Mouse (Mus musculus) embryo, embryonic 11.5 days (tissue): Measurements from ENCODE around the gene Aqp5.

Experiments used
- DNase-seq: peaks from one replicate; pipeline ENCODE4 v3.0.0-alpha.2; 2012; ENCODE audit warnings: low read depth, low spot score

The Aqp5 gene

DNA sequence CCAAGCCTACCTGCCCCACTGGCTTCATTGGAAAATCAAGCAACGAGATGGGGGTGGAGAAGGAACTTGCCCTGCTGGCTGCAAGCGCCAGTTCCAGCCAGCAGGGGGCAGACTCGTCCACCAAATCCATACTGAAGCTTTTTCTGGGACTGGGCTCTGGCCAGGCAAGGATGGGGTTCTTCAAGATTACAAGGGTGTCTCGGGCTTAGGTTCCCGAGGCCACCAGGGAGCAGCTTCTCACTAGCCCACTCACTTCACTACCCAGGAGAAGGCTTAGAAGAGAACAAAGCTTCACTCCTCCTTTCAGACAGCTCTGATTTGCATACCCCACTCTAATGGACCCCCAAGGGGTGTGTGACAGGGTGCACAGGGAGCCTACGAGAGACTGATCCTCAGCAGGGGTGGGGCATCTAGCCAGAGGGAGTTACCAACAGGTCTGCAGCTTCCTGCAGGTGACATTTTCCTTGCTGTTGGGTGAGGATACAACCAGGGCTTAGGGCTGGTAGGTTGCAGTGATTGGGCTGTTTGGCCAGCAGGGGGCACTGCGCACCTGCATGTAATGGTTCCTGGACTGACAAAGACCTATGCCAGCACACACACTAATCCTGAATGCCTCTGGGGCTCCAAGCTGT, 5.6 kb downstream of the Aqp5 start:
- DNase-seq: peak; percentile 80

DNA sequence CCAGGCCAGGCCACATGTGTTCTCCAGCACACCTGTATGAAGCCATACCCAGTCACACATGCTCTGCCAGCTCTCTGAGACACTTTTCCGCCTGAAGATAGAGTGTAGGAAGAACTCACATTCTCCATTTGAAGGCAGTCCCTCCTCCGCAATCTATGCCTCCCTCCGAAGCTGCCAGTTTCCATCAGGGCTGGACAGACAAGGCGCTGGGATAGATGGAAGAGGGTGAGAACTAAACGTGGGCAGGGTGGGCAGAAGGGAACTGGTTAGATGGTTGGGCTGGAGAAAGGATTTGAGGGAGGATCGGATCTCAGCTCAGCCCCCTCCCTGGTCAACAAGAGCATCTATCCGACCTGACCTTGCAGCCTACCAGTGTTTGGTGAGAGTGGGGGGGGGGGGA, 6.3 kb downstream of the Aqp5 start:
- DNase-seq: no peak

GRCm38 (mm10) chr15:99597596-99597995, 7.0 kb downstream of the Aqp5 start:
- DNase-seq: no peak

DNA sequence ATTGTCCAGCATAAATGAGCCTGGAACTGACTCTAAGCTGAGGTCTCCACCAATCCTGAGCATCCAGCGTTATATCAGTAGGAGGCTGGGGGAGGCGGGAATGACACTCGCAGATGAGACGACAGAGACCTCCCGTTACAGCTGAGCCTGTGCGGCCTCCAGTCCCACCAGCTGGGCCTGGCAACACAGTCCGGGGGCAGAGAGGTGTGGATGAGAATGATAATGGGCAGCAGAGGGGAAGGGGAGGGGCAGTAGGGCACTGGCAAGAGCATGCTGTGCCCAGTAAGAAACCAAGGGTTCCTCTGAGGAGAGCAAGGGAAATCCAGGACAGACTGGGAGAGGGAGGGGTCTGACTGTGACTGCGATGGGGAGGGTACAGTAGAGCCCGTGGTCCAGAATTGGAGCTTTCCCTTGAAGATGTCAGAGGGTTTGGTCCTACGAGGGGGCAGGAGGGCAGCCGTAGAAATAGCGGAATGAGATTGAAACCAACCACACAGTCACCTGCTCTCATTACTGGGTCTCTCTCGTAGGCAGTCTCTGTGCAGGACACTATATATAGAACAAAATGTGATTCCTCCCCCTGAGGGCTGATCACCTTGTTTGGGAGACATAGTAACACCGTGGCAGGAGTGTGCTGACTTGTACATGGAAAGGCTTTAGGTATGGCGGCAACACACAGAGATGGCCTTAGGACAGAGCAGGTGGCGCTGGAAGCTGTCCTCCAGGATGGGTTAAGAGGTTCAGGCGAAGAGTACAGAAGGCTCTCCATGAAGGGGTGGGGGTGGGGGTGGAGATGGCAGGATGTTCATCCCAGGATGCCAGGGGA, 8.9 kb downstream of the Aqp5 start:
- DNase-seq: no peak

DNA sequence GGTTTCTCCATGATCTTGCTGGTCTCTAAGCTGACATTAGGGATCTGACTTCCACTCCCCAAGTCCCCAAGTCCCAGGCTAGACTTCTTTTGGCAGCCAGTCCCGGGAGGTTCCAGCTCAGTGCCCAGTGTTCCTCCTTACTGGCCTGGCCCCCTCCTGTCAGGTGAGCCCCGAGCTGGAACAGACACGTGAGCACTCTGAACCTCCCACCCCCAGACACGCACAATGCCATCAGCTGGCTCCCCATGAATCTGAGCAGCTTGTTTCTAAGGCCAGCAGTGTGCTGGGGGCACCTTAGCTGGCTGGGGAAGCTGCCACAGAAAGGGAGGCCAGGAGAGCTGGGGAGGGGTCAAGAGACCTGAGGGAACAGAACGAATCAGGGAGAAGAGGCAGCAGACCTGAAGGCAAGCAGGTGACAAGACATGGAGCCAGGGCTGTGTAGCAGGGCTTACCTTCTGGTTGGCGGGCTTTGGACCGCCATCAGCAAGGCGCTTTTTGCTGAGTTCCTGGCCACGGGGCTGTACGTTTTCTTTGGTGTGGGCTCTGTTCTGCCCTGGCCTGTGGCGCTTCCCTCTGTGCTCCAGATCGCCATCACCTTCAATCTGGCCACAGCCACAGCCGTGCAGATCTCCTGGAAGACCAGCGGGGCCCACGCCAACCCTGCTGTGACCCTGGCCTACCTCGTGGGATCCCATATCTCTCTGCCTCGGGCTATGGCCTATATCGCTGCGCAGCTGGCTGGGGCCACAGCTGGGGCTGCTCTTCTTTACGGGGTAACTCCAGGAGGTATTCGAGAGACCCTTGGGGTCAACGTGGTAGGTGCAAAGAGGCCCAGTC, 10.6 kb downstream of the Aqp5 start, which contains the start of gene Aqp6:
Gene Aqp6, plus strand, starts transcription at position 415 of the 837 bp plus-strand sequence.
- no peak for DNase-seq

DNA sequence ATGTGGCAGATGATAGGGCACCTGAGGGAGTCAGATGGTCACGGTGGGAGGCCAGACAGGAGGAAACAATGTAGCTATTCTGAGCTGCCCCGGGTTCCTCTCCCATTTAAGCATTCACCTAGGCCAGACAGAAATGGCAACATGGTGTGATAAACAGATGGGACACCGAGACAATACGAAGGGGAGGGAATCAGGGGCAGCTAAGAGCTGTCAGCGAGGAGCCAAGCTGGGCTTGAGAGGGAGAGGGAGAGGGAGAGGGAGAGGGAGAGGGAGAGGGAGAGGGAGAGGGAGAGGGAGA, 11.2 kb downstream of the Aqp5 start:
- no peak for DNase-seq

DNA sequence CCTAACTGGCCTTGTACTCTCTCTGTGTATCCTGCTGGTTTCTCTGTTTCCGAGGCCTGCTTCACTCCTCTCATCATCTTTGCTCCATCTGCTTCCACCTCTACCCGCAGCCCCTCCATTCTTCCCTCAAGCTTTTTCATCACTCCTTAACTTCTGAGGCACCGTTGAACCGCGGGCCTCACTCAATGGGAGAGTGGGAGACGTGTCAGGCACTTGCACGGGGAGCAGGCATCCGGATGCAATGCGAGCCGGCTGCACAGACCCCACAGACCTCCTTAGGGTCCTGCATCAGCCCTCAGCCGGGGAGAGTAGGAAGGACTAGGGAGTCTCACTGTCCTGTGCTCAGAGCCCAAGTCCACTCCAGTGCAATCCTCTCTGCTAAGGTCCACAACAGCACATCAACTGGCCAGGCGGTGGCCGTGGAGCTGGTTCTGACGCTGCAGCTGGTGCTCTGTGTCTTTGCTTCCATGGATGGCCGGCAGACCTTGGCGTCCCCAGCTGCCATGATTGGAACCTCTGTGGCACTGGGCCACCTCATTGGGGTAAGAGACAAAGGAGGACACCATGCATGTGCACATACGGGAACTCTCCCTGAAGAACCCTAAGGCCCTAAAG, 11.7 kb downstream of the Aqp5 start:
- DNase-seq: no peak

DNA sequence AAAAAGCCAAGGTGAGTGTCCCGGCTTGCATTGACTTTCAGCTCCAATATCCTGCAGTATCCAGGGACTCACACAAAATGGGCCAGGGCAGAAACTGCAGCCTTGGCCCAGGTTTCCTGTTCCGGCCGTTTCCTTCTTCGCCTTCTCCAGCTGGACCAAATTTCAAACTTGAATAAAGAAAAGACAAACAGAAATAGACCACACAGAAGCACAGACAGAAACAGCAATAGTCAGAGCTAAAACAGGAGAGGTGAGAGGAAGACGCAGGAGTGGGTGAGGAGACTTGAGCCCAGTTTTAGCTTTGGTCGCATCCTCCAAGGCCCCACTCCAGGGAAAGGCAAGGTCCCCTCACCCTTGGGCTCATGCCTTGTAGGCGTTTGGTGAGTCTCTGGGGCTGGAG, 12.6 kb downstream of the Aqp5 start:
- DNase-seq: no peak

GRCm38 (mm10) chr15:99605595-99605994, 15.0 kb downstream of the Aqp5 start:
- no peak for DNase-seq

- DNase-seq: no peak
Observed at GRCm38 (mm10) chr15:99606515-99606914, 15.9 kb downstream of the Aqp5 start.

DNA sequence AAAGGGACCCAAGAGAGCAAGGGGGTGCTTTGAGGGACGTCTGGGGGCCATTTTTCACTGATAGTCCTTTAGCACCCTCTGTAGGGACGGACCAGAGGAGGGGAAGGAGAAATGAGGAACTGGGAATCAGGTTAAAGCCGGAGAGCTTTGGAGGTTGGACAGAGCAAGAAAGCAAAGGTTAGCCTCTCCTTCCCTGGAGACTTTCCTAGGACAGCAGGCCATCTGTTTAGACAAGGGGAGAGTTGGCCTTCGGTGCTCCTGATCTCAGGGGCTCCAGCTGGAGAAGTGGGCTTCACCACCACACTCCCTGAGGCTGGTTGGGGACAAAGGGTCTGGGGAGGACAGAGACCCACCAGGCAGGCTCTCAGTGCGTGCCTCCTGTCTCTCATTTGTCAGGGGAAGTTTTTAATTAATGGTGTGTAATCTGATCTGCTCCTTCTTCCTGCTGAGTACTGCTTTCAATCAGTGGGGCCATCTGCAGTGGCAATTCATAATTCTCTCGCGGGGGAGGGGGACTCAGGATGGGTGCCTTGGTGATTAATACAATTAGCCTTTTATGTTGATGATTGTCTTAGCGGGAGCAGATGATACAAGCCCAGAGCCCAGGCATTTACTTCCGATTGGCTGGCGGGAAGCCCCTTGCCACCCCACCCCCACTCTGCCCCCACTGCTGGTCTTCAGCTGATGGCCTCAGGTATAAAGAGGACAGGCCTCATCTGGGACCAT, 17.0 kb downstream of the Aqp5 start:
- DNase-seq: no peak

DNA sequence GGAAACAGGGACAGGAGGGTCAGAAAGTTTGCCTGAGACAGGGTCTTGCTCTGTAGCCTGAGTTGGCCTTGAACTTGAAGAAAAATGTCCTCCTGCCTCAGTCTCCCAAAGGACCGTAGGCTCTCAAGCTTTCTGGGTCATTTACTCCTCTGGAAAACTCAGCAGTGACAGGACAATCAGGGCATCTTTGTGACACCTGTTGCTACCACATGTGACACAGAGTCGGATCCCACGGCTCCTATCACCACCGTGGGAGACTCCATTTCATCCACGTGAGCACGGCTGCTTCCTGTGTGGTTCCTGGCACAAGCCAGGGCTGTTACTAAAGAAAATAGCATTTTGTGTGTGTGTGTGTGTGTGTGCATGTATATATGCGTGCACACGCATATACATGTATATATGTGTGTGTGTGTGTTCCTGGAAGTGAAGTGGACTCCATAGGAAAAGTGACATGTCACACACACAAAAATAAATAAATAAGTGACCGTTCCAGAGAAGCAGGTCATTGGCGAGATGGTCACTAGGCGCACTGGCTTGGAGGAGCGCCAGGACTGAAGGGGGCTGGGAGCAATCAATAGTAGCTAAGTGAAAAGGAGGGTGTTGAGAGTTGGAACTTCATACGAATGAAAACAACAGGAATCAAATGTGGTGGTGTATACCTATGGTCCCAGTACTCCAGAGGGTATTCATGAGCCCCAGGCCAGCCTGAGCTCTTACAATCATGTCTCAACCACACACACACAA, 18.0 kb downstream of the Aqp5 start:
- DNase-seq: no peak

GRCm38 (mm10) chr15:99611563-99611962, 21.0 kb downstream of the Aqp5 start:
- DNase-seq: no peak

- no peak for DNase-seq
Observed at GRCm38 (mm10) chr15:99614273-99614672, 23.7 kb downstream of the Aqp5 start.

DNA sequence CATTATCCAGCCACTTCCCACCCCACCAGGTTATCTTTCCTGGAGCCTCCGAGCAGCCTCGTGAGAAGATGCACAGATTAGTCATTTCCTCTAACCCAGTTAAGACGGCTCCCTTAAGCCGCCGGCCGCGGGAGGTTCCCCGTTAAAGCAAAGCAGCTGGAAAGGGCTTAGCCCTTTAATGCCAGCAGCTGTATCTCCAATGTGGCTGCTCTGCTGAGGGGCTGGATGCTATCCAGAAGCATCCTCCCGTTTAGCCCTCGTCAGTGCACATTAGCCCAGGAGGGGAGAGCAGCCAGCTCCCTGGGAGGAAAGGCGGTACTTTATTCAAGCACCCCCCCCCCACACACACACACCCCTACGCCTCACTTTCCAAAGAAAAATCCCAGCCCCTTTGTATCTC, 24.2 kb downstream of the Aqp5 start:
- DNase-seq: no peak

DNA sequence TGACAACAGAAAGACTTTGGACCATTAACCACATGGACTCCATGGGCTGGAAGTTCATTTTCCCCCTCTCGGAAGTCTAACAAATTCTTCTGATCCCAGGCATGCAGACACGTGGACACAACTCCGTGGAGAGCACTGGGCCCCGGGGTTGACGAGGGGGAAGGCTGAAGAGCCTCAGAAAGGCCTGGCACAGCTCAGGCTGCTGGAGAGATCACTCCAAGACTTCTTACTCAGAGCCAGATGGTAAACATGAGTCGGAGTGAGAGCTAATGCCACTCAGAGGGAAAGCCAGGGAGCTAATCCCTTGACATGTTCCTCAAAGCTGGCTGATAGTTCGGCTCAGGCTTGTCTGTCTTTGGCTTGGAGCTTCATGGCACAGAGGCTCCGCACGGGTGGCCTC, 24.7 kb downstream of the Aqp5 start:
- no peak for DNase-seq

DNA sequence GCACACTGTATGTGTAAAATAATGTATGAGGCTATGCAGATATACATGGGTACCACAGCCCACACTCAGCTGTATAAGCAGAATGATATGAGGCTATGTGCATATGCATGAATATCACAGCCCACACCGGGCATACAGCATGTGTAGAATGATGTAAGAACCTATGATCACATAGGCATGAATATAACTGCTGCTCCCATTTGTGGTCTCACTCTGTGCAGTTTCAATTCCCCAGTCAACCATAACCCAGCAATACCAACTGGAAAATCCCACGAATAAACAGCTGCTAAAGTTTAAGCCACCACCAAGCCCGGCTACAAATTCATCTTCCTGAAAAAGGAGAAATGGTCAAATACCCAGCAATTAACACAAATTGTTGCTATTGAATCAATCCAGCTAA, 28.0 kb downstream of the Aqp5 start:
- no peak for DNase-seq

DNA sequence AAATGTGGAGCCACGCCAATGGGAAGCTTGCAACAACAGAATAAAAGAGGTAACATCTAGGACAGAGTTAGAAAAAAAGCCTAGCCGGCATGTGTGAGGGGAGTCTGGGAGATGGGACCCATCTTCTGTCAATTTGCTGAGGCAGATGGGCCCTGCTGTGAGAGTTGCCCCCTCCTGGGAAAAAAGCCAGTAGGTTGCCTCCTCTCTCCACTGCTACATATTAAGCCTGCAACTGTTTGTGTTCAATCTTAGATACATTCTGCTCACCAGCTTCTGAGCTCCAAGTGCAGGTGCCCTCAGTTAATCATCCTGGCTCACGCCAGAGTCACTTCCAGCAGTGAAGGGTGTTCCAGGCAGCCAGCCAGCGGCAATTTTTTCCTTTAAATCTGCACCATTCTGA, 29.2 kb downstream of the Aqp5 start:
- DNase-seq: no peak

DNA sequence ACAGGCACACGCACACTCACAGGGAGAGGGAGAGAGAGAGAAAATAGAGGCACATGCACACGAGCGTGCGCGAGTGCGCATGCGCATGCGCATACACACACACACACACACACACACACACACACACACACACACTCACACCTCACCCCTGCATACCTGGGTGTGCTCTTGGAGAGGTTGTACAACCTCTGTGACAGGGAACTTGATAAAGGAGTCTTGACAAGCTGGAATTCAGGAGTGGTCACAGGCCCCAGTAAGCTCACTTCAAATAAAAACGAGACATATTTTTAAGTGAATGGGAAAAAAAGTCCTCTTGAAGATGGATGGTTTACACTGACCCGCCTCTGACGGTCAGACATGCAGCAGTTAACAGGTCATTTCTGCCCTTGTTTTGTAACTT, 31.5 kb downstream of the Aqp5 start:
- DNase-seq: no peak

- no peak for DNase-seq
Observed at GRCm38 (mm10) chr15:99631618-99632017, 41.0 kb downstream of the Aqp5 start.

DNA sequence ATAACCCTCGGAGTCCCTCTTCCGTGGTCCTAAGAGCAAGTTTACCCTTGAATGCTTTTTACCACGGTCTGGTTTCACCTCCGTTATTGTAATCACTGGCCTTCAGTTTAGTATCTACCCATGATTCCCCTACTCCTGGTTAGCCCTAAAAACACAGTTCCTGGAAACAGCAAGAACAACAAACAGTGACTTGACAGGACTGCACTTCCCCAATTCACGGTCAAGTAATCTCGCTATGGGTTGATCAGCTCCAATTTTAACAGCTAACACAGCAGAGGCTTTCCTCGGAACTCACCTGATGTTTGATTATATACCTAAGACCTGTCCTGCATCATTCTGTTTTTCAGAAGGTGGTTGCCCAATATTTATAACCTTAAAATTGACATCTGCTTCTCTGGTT, 44.1 kb downstream of the Aqp5 start:
- no peak for DNase-seq
